Mouse (Mus musculus) liver, embryonic 11.5 days (tissue): ENCODE measurements around the gene Postn. TPM values are rescaled to one million over a fixed set of nuclear protein-coding genes. Genes with fewer than 3 reads are reported as not detected.

Source experiments
- ATAC-seq: fragments of 200-750 bp; cut with Nextera tagmentation; replicated peaks from 2 replicates; pipeline ENCODE4 v1.8.0; 2017; ENCODE audit warnings: moderate number of reproducible peaks, mild to moderate bottlenecking, moderate TSS enrichment, moderate library complexity; ENCODE audit not compliant: low FRiP score
- DNase-seq: peaks from one replicate; pipeline ENCODE4 v3.0.0-alpha.2; 2017; ENCODE audit warnings: low spot score
- H3K27ac ChIP-seq: fragments of 300-500 bp; sonication (generic); 2 replicates; pipeline ENCODE4 v1.5.1; 2014; ENCODE audit warnings: mild to moderate bottlenecking, low read depth, low read length, control low read depth
- H3K27me3 ChIP-seq: fragments of 300-500 bp; sonication (generic); replicated peaks from 2 replicates; pipeline ENCODE4 v1.6.1; 2014; ENCODE audit warnings: low read length, mixed read lengths; ENCODE audit not compliant: control insufficient read depth, insufficient read depth
- H3K36me3 ChIP-seq: fragments of 300-500 bp; sonication (generic); 2 replicates; pipeline ENCODE4 v1.6.1; 2014; ENCODE audit warnings: mild to moderate bottlenecking, low read length, moderate library complexity, mixed read lengths; ENCODE audit not compliant: control insufficient read depth, insufficient read depth
- H3K4me1 ChIP-seq: fragments of 300-500 bp; sonication (generic); replicated peaks from 2 replicates; pipeline ENCODE4 v1.6.1; 2014; ENCODE audit warnings: low read length, mixed read lengths; ENCODE audit not compliant: control insufficient read depth, insufficient read depth
- H3K4me2 ChIP-seq: fragments of 300-500 bp; sonication (generic); 2 replicates; pipeline ENCODE4 v1.6.1; 2014; ENCODE audit warnings: mild to moderate bottlenecking, control low read depth, moderate library complexity
- H3K4me3 ChIP-seq: fragments of 300-500 bp; sonication (generic); 2 replicates; pipeline ENCODE4 v1.5.1; 2014; ENCODE audit warnings: low read depth, low read length, control low read depth
- H3K9ac ChIP-seq: fragments of 300-500 bp; sonication (generic); 2 replicates; pipeline ENCODE4 v1.6.1; 2014; ENCODE audit warnings: low read depth, low read length, control low read depth
- H3K9me3 ChIP-seq: fragments of 300-500 bp; sonication (generic); 2 replicates; pipeline ENCODE4 v1.6.1; 2016; ENCODE audit warnings: low read length, inconsistent platforms, mixed read lengths; ENCODE audit not compliant: control insufficient read depth
- whole genome bisulfite sequencing: fragments of 180-500 bp; shearing (Covaris S2); extraction: QIAGEN DNeasy Blood & Tissue Kit; methylation state at CpG from one replicate; pipeline ENCODE4 v1.1.7; 2014; 5-methylcytosine and 5-hydroxymethylcytosine counted together
- polyA plus RNA-seq: library from polyadenylated mRNA; unstranded; fragments of >200 nt; fragmentation: Nextera tagmentation; extraction: Ambion mirVana; gene quantifications from 2 replicates; pipeline ENCODE4 v1.2.1, GENCODE M21; 2014

The Postn gene
- polyA plus RNA-seq, 1 experiment from 2014 or later: 47.2 TPM

DNA sequence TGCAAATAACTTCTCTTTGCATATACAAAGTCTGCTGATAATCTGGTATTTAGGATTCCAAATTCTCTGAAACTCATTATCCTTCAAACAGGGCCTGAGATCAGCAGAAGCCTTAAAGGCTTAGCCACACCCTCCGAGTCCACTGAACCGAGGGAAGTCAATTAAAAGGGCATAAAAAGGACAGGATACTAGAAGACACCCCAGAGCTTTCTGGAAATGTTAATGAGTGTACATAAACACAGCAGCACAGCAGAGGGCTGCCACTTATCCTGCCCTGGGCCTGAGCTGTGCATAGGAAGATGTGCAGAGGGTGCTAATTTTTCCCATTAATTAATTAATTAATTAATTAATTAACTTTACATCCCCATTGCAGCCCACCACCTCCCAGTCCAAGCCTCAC is 16.7 kb downstream of the Postn start:
- no peaks in the 10 kb centered on the region for H3K9me3 ChIP-seq
- H3K36me3 ChIP-seq: no peaks in the 10 kb centered on the region
- 63% methylated on average over 2 of the region's 2 CpGs for WGBS
- no peak overlapping the region for H3K9ac ChIP-seq
- H3K27ac ChIP-seq: no peak overlapping the region
- no peaks in the 10 kb centered on the region for H3K4me1 ChIP-seq
- DNase-seq (no peak), ATAC-seq (no peak)
- no peak overlapping the region for H3K4me2 ChIP-seq
- H3K4me3 ChIP-seq: no peak overlapping the region
- H3K27me3 ChIP-seq: no peaks in the 10 kb centered on the region

GRCm38 (mm10) chr3:54378135-54378534 is 17.2 kb downstream of the Postn start:
- no peaks in the 10 kb centered on the region for H3K4me1 ChIP-seq
- H3K27me3 ChIP-seq: no peaks in the 10 kb centered on the region
- no peak overlapping the region for H3K27ac ChIP-seq
- no peaks in the 10 kb centered on the region for H3K36me3 ChIP-seq
- no peak overlapping the region for H3K4me3 ChIP-seq
- WGBS: 43% methylated on average over 1 of the region's 1 CpGs
- H3K4me2 ChIP-seq: no peak overlapping the region
- no peak for DNase-seq
- no peak overlapping the region for H3K9ac ChIP-seq
- no peaks in the 10 kb centered on the region for H3K9me3 ChIP-seq
- ATAC-seq: no peak

DNA sequence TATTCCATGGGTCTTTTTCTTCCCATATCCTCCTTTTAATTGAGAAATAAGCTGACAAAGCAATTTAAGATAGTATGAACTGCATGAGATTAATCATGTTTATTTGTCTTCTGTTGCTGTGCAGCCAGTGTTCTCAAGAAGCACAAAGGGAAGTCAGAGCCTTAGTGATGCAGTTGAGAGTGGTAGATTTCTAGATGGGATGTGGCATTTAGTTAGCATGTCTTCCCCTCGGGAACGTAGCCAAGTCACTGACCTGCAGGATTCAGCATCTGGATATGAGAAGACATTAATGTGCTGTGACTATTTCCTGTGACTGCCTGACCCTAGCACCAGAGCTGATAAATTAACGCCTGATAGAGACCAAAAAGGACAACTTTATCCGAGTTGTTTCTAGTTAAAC is 19.1 kb downstream of the Postn start:
- no peaks in the 10 kb centered on the region for H3K9me3 ChIP-seq
- no peak overlapping the region for H3K4me2 ChIP-seq
- no peak overlapping the region for H3K27ac ChIP-seq
- H3K36me3 ChIP-seq: no peaks in the 10 kb centered on the region
- whole genome bisulfite sequencing: 70% methylated on average over 4 of the region's 4 CpGs
- H3K4me3 ChIP-seq: no peak overlapping the region
- H3K4me1 ChIP-seq: no peaks in the 10 kb centered on the region
- DNase-seq (no peak), ATAC-seq (no peak)
- H3K9ac ChIP-seq: no peak overlapping the region
- no peaks in the 10 kb centered on the region for H3K27me3 ChIP-seq

- no peaks in the 10 kb centered on the region for H3K36me3 ChIP-seq
- no peak overlapping the region for H3K9ac ChIP-seq
- 25% methylated on average over 2 of the region's 2 CpGs for WGBS
- ATAC-seq (no peak), DNase-seq (no peak)
- no peak overlapping the region for H3K4me3 ChIP-seq
- H3K4me1 ChIP-seq: no peaks in the 10 kb centered on the region
- no peaks in the 10 kb centered on the region for H3K9me3 ChIP-seq
- no peak overlapping the region for H3K4me2 ChIP-seq
- no peak overlapping the region for H3K27ac ChIP-seq
- H3K27me3 ChIP-seq: no peaks in the 10 kb centered on the region
These were observed 38.4 kb downstream of the Postn start for GRCm38 (mm10) chr3:54399321-54399720.

GRCm38 (mm10) chr3:54399911-54400310 is 39.0 kb downstream of the Postn start:
- ATAC-seq: no peak
- no peak overlapping the region for H3K4me2 ChIP-seq
- no peaks in the 10 kb centered on the region for H3K27me3 ChIP-seq
- H3K4me1 ChIP-seq: no peaks in the 10 kb centered on the region
- no peaks in the 10 kb centered on the region for H3K36me3 ChIP-seq
- H3K4me3 ChIP-seq: no peak overlapping the region
- 47% methylated on average over 2 of the region's 2 CpGs for WGBS
- no peak for DNase-seq
- H3K9me3 ChIP-seq: no peaks in the 10 kb centered on the region
- no peak overlapping the region for H3K9ac ChIP-seq
- H3K27ac ChIP-seq: no peak overlapping the region

DNA sequence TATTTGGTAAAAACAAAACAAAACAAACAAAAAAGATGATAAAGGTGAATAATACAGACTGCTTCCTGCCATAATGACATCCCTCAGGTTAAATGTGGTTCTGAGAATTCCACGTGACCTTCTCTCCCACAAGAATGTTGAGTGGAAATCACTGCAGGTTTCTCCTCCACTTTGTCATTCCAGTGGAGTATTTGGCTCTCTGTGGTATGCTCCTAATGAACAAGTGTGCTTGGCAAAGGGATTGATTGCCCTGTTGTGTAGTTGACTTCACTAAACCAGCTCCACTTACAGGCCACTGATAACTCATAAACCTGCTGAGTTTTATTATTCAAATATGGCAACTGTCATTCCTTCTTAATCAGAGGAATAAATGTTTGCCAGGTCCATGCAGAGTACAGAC is 39.7 kb downstream of the Postn start:
- Histone ChIP-seq H3K27ac (no peak overlapping the region), H3K4me2 (no peak overlapping the region), H3K4me1 (no peaks in the 10 kb centered on the region), H3K27me3 (no peaks in the 10 kb centered on the region), H3K9ac (no peak overlapping the region), H3K4me3 (no peak overlapping the region), H3K36me3 (no peaks in the 10 kb centered on the region), H3K9me3 (no peaks in the 10 kb centered on the region)
- DNase-seq (no peak), ATAC-seq (no peak)
- 62% methylated on average over 1 of the region's 1 CpGs for WGBS

DNA sequence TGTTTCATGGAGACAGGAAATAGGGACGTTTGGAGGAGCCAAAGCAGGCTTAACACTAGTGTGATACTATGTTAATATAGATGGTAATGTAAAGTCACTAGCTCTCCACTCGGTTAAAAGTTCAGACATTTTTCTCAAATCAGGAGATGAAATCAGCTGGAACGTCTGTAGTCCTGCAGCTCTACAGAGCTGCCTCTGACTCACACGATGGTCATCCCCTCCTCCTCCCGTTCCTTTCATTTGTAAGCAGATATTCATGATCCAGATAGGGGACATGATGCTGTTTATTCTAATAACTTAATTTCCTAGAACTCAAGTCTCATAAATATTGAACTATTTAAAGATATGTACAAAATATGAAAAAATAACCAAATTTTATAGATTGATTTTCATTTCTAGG is 40.8 kb downstream of the Postn start:
- Histone ChIP-seq H3K4me3 (no peak overlapping the region), H3K9me3 (no peaks in the 10 kb centered on the region)
- 74% methylated on average over 5 of the region's 5 CpGs for WGBS

GRCm38 (mm10) chr3:54403791-54404190 is 42.9 kb downstream of the Postn start:
- H3K36me3 ChIP-seq: no peaks in the 10 kb centered on the region
- H3K27ac ChIP-seq: no peak overlapping the region
- H3K9ac ChIP-seq: no peak overlapping the region
- H3K9me3 ChIP-seq: no peaks in the 10 kb centered on the region
- H3K27me3 ChIP-seq: no peaks in the 10 kb centered on the region
- H3K4me1 ChIP-seq: no peaks in the 10 kb centered on the region
- ATAC-seq (no peak), DNase-seq (no peak)
- 56% methylated on average over 3 of the region's 3 CpGs for WGBS
- H3K4me3 ChIP-seq: no peak overlapping the region
- no peak overlapping the region for H3K4me2 ChIP-seq

More for the DNA sequence above, 40.8 kb downstream of the Postn start:
- Histone ChIP-seq H3K9ac (no peak overlapping the region), H3K4me1 (no peaks in the 10 kb centered on the region), H3K27me3 (no peaks in the 10 kb centered on the region), H3K27ac (no peak overlapping the region), H3K36me3 (no peaks in the 10 kb centered on the region), H3K4me2 (no peak overlapping the region)
- DNase-seq (no peak), ATAC-seq (no peak)

- no peaks in the 10 kb centered on the region for H3K9me3 ChIP-seq
- no peak overlapping the region for H3K9ac ChIP-seq
- H3K4me3 ChIP-seq: no peak overlapping the region
- no peaks in the 10 kb centered on the region for H3K27me3 ChIP-seq
- ATAC-seq (no peak), DNase-seq (no peak)
- WGBS: 40% methylated on average over 2 of the region's 2 CpGs
- no peak overlapping the region for H3K27ac ChIP-seq
- no peak overlapping the region for H3K4me2 ChIP-seq
- H3K4me1 ChIP-seq: no peaks in the 10 kb centered on the region
- H3K36me3 ChIP-seq: no peaks in the 10 kb centered on the region
These were observed 45.7 kb downstream of the Postn start for GRCm38 (mm10) chr3:54406567-54406966.
